Mouse (Mus musculus) heart, adult 2 months (tissue): ENCODE measurements at regions not wholly inside any gene's neighbourhood (a gene's known extent, or its start where the extent isn't known, plus 50 kb on each side); places are given as distances from the start of the nearest gene placed in this dataset.

Source experiments
- DNase-seq, 2 experiments: peaks; one replicate each; pipeline ENCODE4 v3.0.0; 2021
- H3K27ac ChIP-seq: fragments of 200-600 bp; 2 replicates; pipeline ENCODE4 v1.8.1; 2022
- H3K27me3 ChIP-seq: fragments of 200-500 bp; 2 replicates; pipeline ENCODE4 v1.6.1; 2012; ENCODE audit warnings: mild to moderate bottlenecking, low read length, inconsistent platforms, mixed read lengths; ENCODE audit not compliant: control insufficient read depth, insufficient read depth
- H3K36me3 ChIP-seq: fragments of 200-500 bp; 2 replicates; pipeline ENCODE4 v1.6.1; 2012; ENCODE audit warnings: low read length, inconsistent platforms; ENCODE audit not compliant: control insufficient read depth, insufficient read depth
- H3K4me1 ChIP-seq: fragments of 200-500 bp; 2 replicates; pipeline ENCODE4 v1.6.1; 2011; ENCODE audit warnings: low read length; ENCODE audit not compliant: control insufficient read depth, insufficient read depth
- H3K4me3 ChIP-seq: fragments of 200-600 bp; 2 replicates; pipeline ENCODE4 v1.8.1; 2022
- H3K79me2 ChIP-seq: fragments of 200-500 bp; replicated peaks from 2 replicates; pipeline ENCODE4 v1.6.1; 2012; ENCODE audit warnings: mild to moderate bottlenecking, inconsistent platforms, low read length, moderate library complexity, mixed read lengths; ENCODE audit not compliant: control insufficient read depth, insufficient read depth
- H3K9ac ChIP-seq: fragments of 200-500 bp; 2 replicates; pipeline ENCODE4 v1.6.1; 2012; ENCODE audit warnings: low read depth, mild to moderate bottlenecking, control low read depth, inconsistent platforms, low read length, mixed read lengths
- CTCF ChIP-seq: fragments of 200-600 bp; IDR thresholded peaks from 2 replicates; pipeline ENCODE4 v1.8.1; 2022; ENCODE audit warnings: antibody characterized with exemption, mild to moderate bottlenecking, moderate library complexity
- EP300 ChIP-seq: fragments of 200-500 bp; IDR thresholded peaks from 2 replicates; pipeline ENCODE4 v1.6.1; 2011; ENCODE audit warnings: low read depth, low read length, control low read depth; ENCODE audit not compliant: insufficient read depth
- POLR2A ChIP-seq: fragments of 200-500 bp; IDR thresholded peaks from 2 replicates; pipeline ENCODE4 v1.6.1; 2011; ENCODE audit warnings: mild to moderate bottlenecking, low read depth, low read length, control low read depth; ENCODE audit not compliant: insufficient read depth
- WGBS: fragments of 180-500 bp; shearing (Covaris S2); methylation state at CpG from one replicate; pipeline ENCODE4 v1.1.7; 2018; 5-methylcytosine and 5-hydroxymethylcytosine counted together
- intact Hi-C: fragments of 180-260 bp; cut with DNase I; formaldehyde crosslinking; loops from one replicate; pipeline ENCODE4 v1.15.1; 2025

DNA sequence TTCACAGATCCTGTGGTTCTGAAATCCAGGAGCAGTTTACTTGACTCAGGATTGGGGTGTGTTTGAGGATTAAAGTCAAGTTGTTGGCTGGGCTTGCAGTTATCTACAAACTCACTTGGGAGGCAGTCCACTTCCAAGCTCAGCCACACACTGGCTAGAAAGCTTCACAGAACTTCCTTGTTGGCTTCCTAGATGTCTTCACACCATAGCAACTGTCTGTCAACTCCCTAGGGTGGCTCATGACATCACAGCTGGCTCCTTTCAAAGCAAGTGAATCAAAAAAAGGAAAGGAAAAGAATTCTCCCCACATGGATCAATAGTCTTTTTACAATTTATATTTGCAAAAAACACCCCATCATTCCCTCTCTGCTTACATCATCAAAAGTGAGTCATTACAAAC lies 408.9 kb downstream of the Sorl1 start:
- no peaks in the 10 kb centered on the region for H3K27me3 ChIP-seq
- H3K27ac ChIP-seq = no peak overlapping the region
- no peaks in the 10 kb centered on the region for H3K36me3 ChIP-seq
- H3K79me2 ChIP-seq = no peaks in the 10 kb centered on the region
- intact Hi-C loops = no loop called here
- no peak overlapping the region for H3K9ac ChIP-seq
- TF ChIP-seq CTCF (no peak), EP300 (no peak), POLR2A (no peak)
- no peaks in the 10 kb centered on the region for H3K4me1 ChIP-seq
- no peak overlapping the region for H3K4me3 ChIP-seq
- DNase-seq = peak; percentile 20 to 36

DNA sequence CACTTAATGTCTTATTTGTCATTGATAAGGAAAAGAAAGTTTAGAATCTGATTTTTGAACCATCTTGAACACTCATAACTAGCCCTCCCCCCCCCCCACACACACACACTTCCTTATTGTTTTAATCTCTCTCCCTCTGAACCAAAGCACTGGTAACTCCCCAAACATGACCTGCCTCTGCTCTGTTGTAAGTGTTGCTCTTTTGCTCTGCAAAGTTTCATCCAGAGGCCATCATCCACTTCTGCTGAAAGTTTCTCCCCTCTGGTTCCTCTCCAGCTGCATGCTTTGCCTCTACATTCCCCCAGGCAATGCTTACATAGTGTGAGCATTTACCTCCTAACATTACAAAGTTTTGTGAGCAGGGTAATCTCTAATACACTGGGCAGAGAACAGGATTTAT lies 418.1 kb downstream of the Sorl1 start:
- Histone ChIP-seq H3K27ac (no peak overlapping the region), H3K4me3 (no peak overlapping the region), H3K36me3 (no peaks in the 10 kb centered on the region), H3K4me1 (peaks cover 2% of the 10 kb centered on the region; the same call in 1 of the 2 replicates), H3K79me2 (no peaks in the 10 kb centered on the region), H3K9ac (no peak overlapping the region), H3K27me3 (no peaks in the 10 kb centered on the region)
- intact Hi-C loops = no loop called here
- no peak for DNase-seq
- TF ChIP-seq POLR2A (no peak), EP300 (no peak), CTCF (no peak)

DNA sequence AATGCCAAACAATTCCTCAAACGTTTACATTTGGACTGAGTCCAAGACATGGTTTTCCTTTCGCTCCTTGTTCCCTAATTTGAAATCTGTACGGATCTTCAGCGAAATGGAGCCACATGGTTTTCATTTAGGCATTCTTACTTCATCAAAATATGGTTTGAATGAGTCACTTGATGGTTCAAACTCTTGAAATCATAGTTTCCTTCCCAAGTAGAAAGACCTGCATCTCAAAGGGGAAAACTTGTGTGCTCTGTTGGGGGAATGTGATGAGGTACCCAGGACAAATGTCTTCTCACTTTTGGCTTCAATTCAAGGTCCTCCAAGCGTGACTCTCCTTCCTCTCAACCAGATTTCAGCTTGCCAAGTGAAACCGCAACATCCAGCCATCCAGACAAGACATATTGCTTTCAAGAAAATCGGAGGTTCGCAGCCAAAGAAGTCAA lies 418.6 kb downstream of the Sorl1 start:
- peaks cover 2% of the 10 kb centered on the region; the same call in 1 of the 2 replicates for H3K4me1 ChIP-seq
- no peaks in the 10 kb centered on the region for H3K79me2 ChIP-seq
- WGBS = 40% methylated on average over 8 of the region's 8 CpGs
- H3K4me3 ChIP-seq = no peak overlapping the region
- no peaks in the 10 kb centered on the region for H3K27me3 ChIP-seq
- H3K9ac ChIP-seq = no peak overlapping the region
- no peak for TF ChIP-seq CTCF
- TF ChIP-seq EP300 = no peak
- no peak for TF ChIP-seq POLR2A
- DNase-seq = no peak
- intact Hi-C loops = no loop called here
- no peak overlapping the region for H3K27ac ChIP-seq
- H3K36me3 ChIP-seq = no peaks in the 10 kb centered on the region

DNA sequence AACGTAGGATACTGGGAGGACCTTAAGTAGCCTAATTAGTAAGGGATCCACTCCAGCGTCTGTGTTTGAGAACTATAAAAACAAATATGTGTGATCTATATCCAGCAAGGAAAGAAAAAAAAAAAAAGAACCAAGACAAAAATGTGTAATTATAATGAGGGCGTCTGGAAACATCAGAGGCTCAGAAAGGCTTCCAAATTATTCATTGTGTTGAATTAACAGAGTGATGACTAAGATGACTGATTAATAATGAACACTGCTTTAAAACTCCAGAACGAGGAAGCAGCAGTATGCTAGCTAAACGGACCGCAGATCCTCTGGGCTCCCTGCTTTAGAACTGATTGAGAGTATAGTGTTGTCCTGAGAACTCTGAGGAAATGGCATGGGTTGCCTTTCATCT lies 421.0 kb downstream of the Sorl1 start:
- no peak overlapping the region for H3K4me3 ChIP-seq
- DNase-seq = no peak
- H3K27me3 ChIP-seq = no peaks in the 10 kb centered on the region
- no peaks in the 10 kb centered on the region for H3K79me2 ChIP-seq
- no peak overlapping the region for H3K9ac ChIP-seq
- H3K27ac ChIP-seq = no peak overlapping the region
- peaks cover 2% of the 10 kb centered on the region; the same call in 1 of the 2 replicates for H3K4me1 ChIP-seq
- WGBS = 80% methylated on average over 6 of the region's 6 CpGs
- intact Hi-C loops = no loop called here
- H3K36me3 ChIP-seq = no peaks in the 10 kb centered on the region
- TF ChIP-seq POLR2A (no peak), CTCF (no peak), EP300 (no peak)

DNA sequence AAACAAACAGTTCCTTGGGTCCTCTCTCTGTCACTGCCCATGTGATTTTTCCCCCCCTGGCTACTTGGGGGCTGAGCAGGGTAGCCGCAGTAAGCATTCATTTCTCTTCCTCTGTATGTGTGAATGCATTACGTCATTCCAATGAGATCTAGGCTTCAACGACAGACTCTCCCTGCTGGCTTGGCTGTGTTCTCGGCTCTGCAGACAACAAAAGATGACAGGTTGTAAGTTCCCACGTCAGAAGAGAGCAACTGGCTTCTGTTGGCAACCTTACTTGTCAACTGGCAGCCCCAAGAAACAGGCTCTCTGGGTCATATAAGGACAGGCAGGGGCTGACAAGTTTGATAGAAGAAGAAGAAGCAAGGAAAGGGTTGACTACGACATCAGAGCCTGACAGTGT lies 423.4 kb downstream of the Sorl1 start:
- Histone ChIP-seq H3K4me3 (no peak overlapping the region), H3K4me1 (peaks cover 2% of the 10 kb centered on the region; the same call in 1 of the 2 replicates), H3K9ac (no peak overlapping the region), H3K79me2 (no peaks in the 10 kb centered on the region), H3K27ac (no peak overlapping the region), H3K36me3 (no peaks in the 10 kb centered on the region), H3K27me3 (no peaks in the 10 kb centered on the region)
- DNase-seq = no peak
- TF ChIP-seq CTCF (no peak), EP300 (no peak), POLR2A (no peak)
- WGBS = 27% methylated on average over 6 of the region's 6 CpGs
- intact Hi-C loops = no loop called here

DNA sequence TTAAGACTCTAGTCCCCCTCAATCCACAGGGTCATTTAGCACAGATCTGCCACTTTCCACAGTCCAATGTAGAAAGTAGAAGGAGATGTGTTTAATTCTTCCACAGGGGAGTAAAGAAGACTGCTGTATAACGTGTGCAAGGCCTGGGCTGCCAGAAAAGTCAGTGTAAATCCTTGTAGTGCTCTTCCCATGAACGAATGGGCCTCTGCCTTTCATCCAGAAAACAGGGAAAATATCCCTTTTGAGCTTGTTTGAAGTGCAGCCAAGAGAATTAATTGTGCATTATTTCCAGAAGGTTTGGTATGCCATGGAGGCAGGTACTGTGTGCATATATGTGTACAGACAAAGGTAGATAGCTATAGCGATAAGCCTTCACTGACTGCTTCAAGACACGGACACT lies 425.1 kb downstream of the Sorl1 start:
- no peaks in the 10 kb centered on the region for H3K4me1 ChIP-seq
- no peak overlapping the region for H3K9ac ChIP-seq
- TF ChIP-seq EP300 (no peak), POLR2A (no peak), CTCF (no peak)
- intact Hi-C loops = no loop called here
- 84% methylated on average over 4 of the region's 4 CpGs for WGBS
- H3K4me3 ChIP-seq = no peak overlapping the region
- H3K79me2 ChIP-seq = no peaks in the 10 kb centered on the region
- no peaks in the 10 kb centered on the region for H3K27me3 ChIP-seq
- no peak overlapping the region for H3K27ac ChIP-seq
- DNase-seq = no peak
- no peaks in the 10 kb centered on the region for H3K36me3 ChIP-seq
